Mouse (Mus musculus): Measurements from ENCODE around the gene Ccl27b.
"Not testable (repeated sequence)": the region's sequence is repeated elsewhere in the genome, so short reads cannot be mapped to it uniquely, and the experiment has no call there.

The Ccl27b gene

GRCm38 (mm10) chr4:42654951-42655350, at the start of gene Ccl27b:
TSS of gene Ccl27b (plus strand) at chr4:42655251.
- DNase-seq = not testable (repeated sequence)

- not testable (repeated sequence) for DNase-seq
Observed at GRCm38 (mm10) chr4:42611895-42612294, 43.2 kb upstream of the Ccl27b start, which contains the start of gene Gm10591. TSS of gene Gm10591 (plus strand) at chr4:42612195.

GRCm38 (mm10) chr4:42629419-42629818, 25.6 kb upstream of the Ccl27b start, which contains the start of gene Gm2564:
TSS of gene Gm2564 (plus strand) at chr4:42629719.
- DNase-seq = not testable (repeated sequence)

GRCm38 (mm10) chr4:42661793-42662192, 6.7 kb downstream of the Ccl27b start, which contains the start of gene Il11ra2:
TSS of gene Il11ra2 (minus strand) at chr4:42661893.
- DNase-seq = not testable (repeated sequence)

- not testable (repeated sequence) for DNase-seq
Observed at GRCm38 (mm10) chr4:42675415-42675814, 20.4 kb downstream of the Ccl27b start.

- not testable (repeated sequence) for DNase-seq
Observed at GRCm38 (mm10) chr4:42679365-42679764, 24.3 kb downstream of the Ccl27b start.

- DNase-seq = not testable (repeated sequence)
Observed at GRCm38 (mm10) chr4:42680374-42681356, 25.6 kb downstream of the Ccl27b start.

- DNase-seq = not testable (repeated sequence)
Observed at GRCm38 (mm10) chr4:42681473-42682182, 26.6 kb downstream of the Ccl27b start.

- not testable (repeated sequence) for DNase-seq
Observed at GRCm38 (mm10) chr4:42682183-42682524, 27.1 kb downstream of the Ccl27b start.
